Mouse (Mus musculus): ENCODE data around the gene Tsr3. TPM values are rescaled to one million over a fixed set of nuclear protein-coding genes. Genes with fewer than 3 reads are reported as not detected.
A peak's percentile ranks its signal among the peaks of the same experiment; 100 is the strongest.

Tsr3 gene
- polyA plus RNA-seq, 1 experiment from 2014 or later = 59.8 TPM

GRCm38 (mm10) chr17:25288842-25289241 lies 48.9 kb downstream of the Tsr3 start:
- ATAC-seq (replicated peaks; ENCODE audit: insufficient number of reproducible peaks, low FRiP score, low TSS enrichment, low read depth) = no peak

GRCm38 (mm10) chr17:25290411-25290810 lies 50.4 kb downstream of the Tsr3 start:
- ATAC-seq (replicated peaks; ENCODE audit: insufficient number of reproducible peaks, low FRiP score, low TSS enrichment, low read depth) (no peak), DNase-seq (ENCODE audit: low spot score) (no peak)
- no peak overlapping the region for H3K9ac ChIP-seq (replicated peaks; ENCODE audit: low read length)
- no peaks in the 10 kb centered on the region for H3K36me3 ChIP-seq (replicated peaks; ENCODE audit: control insufficient read depth, insufficient read depth, low read depth, low read length)
- H3K4me1 ChIP-seq (ENCODE audit: control insufficient read depth, insufficient read depth, low read length) = no peaks in the 10 kb centered on the region
- 12% methylated on average over 4 of the region's 4 CpGs for WGBS
- no peaks in the 10 kb centered on the region for H3K9me3 ChIP-seq (replicated peaks; ENCODE audit: control insufficient read depth, low read length)
- no peaks in the 10 kb centered on the region for H3K27me3 ChIP-seq (ENCODE audit: control insufficient read depth, insufficient read depth, low read length)
- H3K4me3 ChIP-seq (ENCODE audit: low read depth, low read length) = no peak overlapping the region
- H3K27ac ChIP-seq (replicated peaks; ENCODE audit: low read depth, low read length) = no peak overlapping the region
- no peak overlapping the region for H3K4me2 ChIP-seq (ENCODE audit: low read depth, low read length)

More at GRCm38 (mm10) chr17:25288842-25289241, 48.9 kb downstream of the Tsr3 start:
- Histone ChIP-seq H3K4me2 (ENCODE audit: low read depth, low read length) (no peak overlapping the region), H3K36me3 (replicated peaks; ENCODE audit: control insufficient read depth, insufficient read depth, low read depth, low read length) (no peaks in the 10 kb centered on the region), H3K9me3 (replicated peaks; ENCODE audit: control insufficient read depth, low read length) (no peaks in the 10 kb centered on the region), H3K4me1 (ENCODE audit: control insufficient read depth, insufficient read depth, low read length) (no peaks in the 10 kb centered on the region), H3K27me3 (ENCODE audit: control insufficient read depth, insufficient read depth, low read length) (no peaks in the 10 kb centered on the region), H3K27ac (replicated peaks; ENCODE audit: low read depth, low read length) (no peak overlapping the region), H3K4me3 (ENCODE audit: low read depth, low read length) (no peak overlapping the region), H3K9ac (replicated peaks; ENCODE audit: low read length) (no peak overlapping the region)
- 23% methylated on average over 4 of the region's 4 CpGs for WGBS
- DNase-seq (ENCODE audit: low spot score) = peak; percentile 67

Small RNA genes lying within 50 kb of the gene (microRNA-seq; reads per million reads assigned to microRNA genes)
- not detected for gene Mir3547 (ENCODE audit: borderline number of aligned reads)

Other genes with a start within 250 kb of the Tsr3 start
- 9.7 and 10.1 TPM in 2 replicates for gene Cramp1l, start 224.4 kb upstream of the Tsr3 start, polyA plus RNA-seq (2014; fragmentation: Nextera tagmentation; extraction: Ambion mirVana)
- gene Ift140, start 224.1 kb upstream of the Tsr3 start, polyA plus RNA-seq (2014; fragmentation: Nextera tagmentation; extraction: Ambion mirVana) = 18.4 and 22.1 TPM in 2 replicates
- 9.6 and 11.7 TPM in 2 replicates for gene Tmem204, start 156.6 kb upstream of the Tsr3 start, polyA plus RNA-seq (2014; fragmentation: Nextera tagmentation; extraction: Ambion mirVana)
- 20.6 and 26.7 TPM in 2 replicates for gene Telo2, start 124.2 kb upstream of the Tsr3 start, polyA plus RNA-seq (2014; fragmentation: Nextera tagmentation; extraction: Ambion mirVana)
- 0.32 and 0.71 TPM in 2 replicates for gene Ptx4, start 119.4 kb upstream of the Tsr3 start, polyA plus RNA-seq (2014; fragmentation: Nextera tagmentation; extraction: Ambion mirVana)
- 19.8 and 21.6 TPM in 2 replicates for gene Clcn7, start 106.8 kb upstream of the Tsr3 start, polyA plus RNA-seq (2014; fragmentation: Nextera tagmentation; extraction: Ambion mirVana)
- gene Ccdc154, start 77.7 kb upstream of the Tsr3 start, polyA plus RNA-seq (2014; fragmentation: Nextera tagmentation; extraction: Ambion mirVana) = not detected in 2 replicates
- gene Gm38655, start 64.7 kb upstream of the Tsr3 start, polyA plus RNA-seq (2014; fragmentation: Nextera tagmentation; extraction: Ambion mirVana) = not detected in 2 replicates
- gene BC003965, start 55.6 kb upstream of the Tsr3 start, polyA plus RNA-seq (2014; fragmentation: Nextera tagmentation; extraction: Ambion mirVana) = 31.8 and 33.1 TPM in 2 replicates
- gene Unkl, start 51.8 kb upstream of the Tsr3 start, polyA plus RNA-seq (2014; fragmentation: Nextera tagmentation; extraction: Ambion mirVana) = 4.3 and 5.0 TPM in 2 replicates
- 32.6 and 32.8 TPM in 2 replicates for gene Gnptg, start within 50 bp of the Tsr3 start, polyA plus RNA-seq (2014; fragmentation: Nextera tagmentation; extraction: Ambion mirVana)
- gene Baiap3, start 16.2 kb downstream of the Tsr3 start, polyA plus RNA-seq (2014; fragmentation: Nextera tagmentation; extraction: Ambion mirVana) = 0.45 and 0.66 TPM in 2 replicates
- 866 and 923 TPM in 2 replicates for gene Ube2i, start 34.5 kb downstream of the Tsr3 start, polyA plus RNA-seq (2014; fragmentation: Nextera tagmentation; extraction: Ambion mirVana)
- gene Prss34, start 58.2 kb downstream of the Tsr3 start, polyA plus RNA-seq (2014; fragmentation: Nextera tagmentation; extraction: Ambion mirVana) = not detected in 2 replicates
- not detected in 2 replicates for gene Prss28, start 68.5 kb downstream of the Tsr3 start, polyA plus RNA-seq (2014; fragmentation: Nextera tagmentation; extraction: Ambion mirVana)
- not detected in 2 replicates for gene Prss29, start 78.5 kb downstream of the Tsr3 start, polyA plus RNA-seq (2014; fragmentation: Nextera tagmentation; extraction: Ambion mirVana)
- gene Tpsab1, start 105.4 kb downstream of the Tsr3 start, polyA plus RNA-seq (2014; fragmentation: Nextera tagmentation; extraction: Ambion mirVana) = not detected in 2 replicates
- not detected in 2 replicates for gene Tpsb2, start 126.1 kb downstream of the Tsr3 start, polyA plus RNA-seq (2014; fragmentation: Nextera tagmentation; extraction: Ambion mirVana)
- 0.32 and 1.2 TPM in 2 replicates for gene Tpsg1, start 129.1 kb downstream of the Tsr3 start, polyA plus RNA-seq (2014; fragmentation: Nextera tagmentation; extraction: Ambion mirVana)
- gene Cacna1h, start 193.6 kb downstream of the Tsr3 start, polyA plus RNA-seq (2014; fragmentation: Nextera tagmentation; extraction: Ambion mirVana) = 3.7 TPM in 2 replicates
- not detected in 2 replicates for gene Tekt4, start 214.4 kb downstream of the Tsr3 start, polyA plus RNA-seq (2014; fragmentation: Nextera tagmentation; extraction: Ambion mirVana)